Mouse (Mus musculus): ENCODE data around the gene Pnma3. TPM values are rescaled to one million over a fixed set of nuclear protein-coding genes. Genes with fewer than 3 reads are reported as not detected.
"Not testable (repeated sequence)": the region's sequence is repeated elsewhere in the genome, so short reads cannot be mapped to it uniquely, and the experiment has no call there.

The Pnma3 gene
- not detected for polyA plus RNA-seq (2017; shearing (Covaris generic))

DNA sequence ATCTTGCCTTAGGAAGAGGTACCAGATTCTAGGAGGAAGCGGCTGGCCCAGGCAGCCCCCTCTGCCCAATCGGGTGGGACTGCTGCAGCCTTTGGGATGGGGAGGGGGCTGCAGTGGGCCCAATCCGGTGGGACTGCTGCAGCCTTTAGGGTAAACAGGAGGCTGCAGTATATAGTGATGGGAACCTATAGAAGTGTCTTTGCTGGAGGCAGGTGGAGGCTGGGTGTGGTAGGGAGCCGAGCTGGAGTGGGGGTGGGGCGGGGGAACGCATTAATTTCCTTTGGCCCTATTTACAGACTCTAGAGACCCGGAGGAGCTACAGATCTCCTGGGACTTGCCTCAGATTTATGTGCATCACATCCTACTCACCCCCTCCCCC lies at the start of gene Pnma3:
Gene Pnma3 (plus strand): TSS at position 373 of the 379 bp plus-strand sequence.
- ATAC-seq = no peak

DNA sequence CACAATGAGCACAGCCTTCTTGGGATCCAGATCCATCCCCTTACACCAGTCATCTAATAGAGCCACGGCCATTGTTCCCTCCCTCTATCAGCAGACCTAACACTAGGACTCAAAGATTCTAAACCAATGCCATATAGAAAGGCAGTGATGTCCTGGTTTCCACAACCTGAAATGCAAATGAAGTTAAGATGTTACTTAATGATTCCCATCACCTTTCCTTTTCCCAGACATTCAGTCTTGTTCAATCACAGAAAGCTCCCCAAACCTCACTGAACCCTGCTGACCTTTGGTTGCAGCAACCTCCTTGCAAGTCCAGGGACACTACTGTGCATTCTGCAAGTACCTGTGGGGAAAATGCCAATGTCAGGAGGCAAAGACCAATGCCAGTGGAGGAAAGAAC lies 27.6 kb upstream of the Pnma3 start, which contains the start of gene Pnma5:
Gene Pnma5 (minus strand): TSS at position 101 of the 400 bp plus-strand sequence.
- no peak for ATAC-seq

DNA sequence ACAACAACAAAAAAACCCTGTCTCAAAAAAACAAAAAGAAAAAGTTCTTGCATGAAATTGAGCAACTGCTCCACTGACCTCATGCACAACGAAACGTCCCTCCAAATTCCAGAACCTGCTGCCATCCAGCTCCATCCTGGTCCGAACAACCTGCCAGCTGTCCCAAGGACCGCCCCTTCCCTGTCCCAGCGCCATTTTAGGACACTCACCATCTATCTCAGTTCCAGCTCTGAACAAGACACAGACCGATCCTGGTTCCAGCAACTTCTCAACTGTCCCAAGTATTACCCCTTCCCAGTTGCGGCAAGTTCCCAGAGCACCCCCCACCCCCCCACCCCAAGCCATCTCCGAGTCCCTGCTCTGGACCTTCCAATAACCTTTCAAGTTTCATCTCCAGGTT lies 25.8 kb upstream of the Pnma3 start:
- ATAC-seq = no peak

DNA sequence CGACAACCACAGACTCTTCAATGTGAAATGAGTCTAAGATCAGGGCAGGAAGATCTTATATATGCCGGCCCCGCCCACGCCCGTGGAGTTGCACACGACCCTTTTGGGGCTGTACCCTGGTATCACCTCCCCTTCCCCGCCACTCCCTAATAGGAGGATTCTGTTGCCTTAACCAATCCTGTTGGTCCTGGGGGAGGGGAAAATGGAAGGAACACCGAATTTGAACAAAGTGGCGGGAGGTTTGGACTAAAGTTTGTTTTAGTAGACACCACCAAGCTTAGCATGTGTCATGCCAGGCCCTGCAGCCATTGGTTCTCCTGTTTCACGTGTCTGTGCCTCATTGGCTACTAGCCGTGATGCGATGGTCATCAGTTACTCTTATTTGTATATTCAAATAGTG lies 24.9 kb upstream of the Pnma3 start:
- no peak for ATAC-seq

DNA sequence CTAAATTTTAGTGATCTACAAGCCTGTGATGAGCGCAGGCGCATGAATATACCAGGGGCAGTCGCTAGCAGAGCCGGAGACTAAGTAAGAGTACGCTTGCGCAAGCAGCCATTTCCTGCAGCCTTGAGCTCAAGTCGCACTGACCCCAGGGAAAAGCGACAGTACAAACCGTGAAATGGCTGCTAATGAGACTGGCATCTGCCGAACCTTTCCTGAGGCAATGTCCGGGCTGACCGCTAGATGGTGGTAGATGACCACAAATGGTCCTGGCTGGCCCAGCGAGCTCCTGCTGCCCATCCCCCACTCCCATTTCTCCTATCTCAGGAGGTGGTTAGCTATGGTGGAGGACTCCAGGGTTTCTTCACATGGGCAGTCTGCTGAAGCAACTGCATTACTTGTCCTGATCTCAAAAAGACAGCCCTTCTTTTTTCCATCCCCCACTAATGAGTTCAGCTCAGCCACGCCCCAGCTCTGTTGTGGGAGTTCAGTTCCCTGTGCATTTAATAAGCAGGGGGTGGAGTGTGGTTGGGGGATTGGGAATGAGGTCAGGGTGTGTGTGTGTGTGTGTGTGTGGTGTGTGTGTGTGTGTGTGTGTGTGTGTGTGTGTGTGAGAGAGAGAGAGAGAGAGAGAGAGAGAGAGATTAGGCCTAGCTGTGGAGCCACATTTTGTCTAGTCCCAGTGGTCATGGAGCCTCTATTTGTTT lies 10.6 kb upstream of the Pnma3 start:
- peak; percentile 94 for ATAC-seq

DNA sequence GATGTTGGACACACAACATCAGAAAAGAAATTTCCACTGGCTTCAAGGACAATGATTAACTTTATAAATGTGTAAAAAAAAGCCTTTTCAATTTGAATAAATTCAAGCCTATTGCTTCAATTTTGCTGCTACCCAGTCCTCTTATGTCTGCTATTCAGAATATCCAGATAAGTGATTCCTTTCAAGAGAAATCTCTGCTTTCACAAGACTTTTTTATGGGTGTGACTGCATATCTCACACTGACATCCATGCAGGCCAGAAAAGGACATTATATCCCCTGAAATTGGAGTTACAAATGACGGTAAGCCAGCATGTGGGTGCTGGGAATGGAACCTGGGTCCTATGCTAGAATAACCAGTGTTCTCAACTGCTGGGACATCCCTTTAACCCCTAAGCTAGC lies 3.1 kb upstream of the Pnma3 start:
- no peak for ATAC-seq

DNA sequence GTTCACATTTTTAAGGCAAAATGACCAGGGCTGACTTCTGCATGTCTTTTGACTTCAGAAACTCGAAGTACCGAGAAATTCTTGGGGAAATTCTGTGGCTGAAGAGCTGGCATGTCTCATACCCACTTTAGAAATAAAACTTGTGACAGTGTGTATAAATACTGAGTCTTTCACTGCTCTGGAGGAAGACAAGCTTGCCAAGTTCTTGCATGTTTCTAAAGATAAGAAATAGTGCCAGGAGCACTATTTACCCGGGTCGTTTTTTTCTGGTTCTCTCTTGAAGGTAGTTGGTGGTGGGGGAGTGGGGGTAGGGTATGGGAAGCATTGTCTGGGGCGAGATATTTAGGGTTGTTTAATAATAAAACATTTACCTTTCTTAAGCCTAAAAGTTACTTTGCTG lies 2.3 kb upstream of the Pnma3 start:
- no peak for ATAC-seq

DNA sequence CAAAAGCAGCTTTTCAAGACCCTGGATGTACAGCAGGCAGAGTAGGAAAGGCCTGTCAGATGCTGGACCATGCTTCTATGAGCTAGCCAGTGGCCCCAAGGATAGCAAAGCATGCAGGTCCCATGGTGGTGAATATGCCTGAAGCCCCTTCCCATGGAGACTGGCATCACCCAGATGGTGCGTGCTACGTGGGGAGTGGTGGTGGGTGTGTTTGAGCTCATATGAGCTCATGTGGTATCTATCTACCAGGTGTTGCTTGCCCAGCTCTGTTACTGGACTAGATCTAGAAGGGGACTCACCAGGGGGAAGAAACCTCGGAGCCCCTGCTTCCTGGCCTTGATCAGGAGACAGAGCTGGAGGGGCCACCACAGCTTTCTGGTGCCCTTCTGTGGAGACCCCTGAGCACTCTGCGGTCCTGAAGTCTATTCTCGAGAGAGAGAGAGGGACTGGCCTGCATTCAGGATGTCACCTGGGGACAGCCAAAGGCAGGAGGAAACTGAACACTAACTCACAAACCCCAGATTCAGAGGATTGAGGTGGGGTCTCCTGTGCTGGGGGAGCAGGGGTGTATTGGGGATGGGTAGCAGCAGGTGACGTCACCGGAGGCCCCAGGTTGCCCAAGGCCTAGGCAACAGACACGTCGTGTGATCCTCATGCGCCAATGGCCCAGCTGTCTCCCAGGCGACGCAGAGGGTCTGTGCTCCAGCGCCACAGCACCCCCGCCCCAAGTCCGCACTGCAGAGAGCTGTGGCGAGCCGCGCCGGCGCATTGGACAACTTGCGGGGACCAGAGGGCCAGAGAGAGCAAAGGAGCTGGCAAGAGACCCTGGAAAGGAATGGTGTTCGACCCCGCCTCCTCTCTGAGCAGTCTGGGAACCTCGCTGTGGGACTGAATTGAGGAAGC lies 824 bp upstream of the Pnma3 start:
- ATAC-seq = no peak

DNA sequence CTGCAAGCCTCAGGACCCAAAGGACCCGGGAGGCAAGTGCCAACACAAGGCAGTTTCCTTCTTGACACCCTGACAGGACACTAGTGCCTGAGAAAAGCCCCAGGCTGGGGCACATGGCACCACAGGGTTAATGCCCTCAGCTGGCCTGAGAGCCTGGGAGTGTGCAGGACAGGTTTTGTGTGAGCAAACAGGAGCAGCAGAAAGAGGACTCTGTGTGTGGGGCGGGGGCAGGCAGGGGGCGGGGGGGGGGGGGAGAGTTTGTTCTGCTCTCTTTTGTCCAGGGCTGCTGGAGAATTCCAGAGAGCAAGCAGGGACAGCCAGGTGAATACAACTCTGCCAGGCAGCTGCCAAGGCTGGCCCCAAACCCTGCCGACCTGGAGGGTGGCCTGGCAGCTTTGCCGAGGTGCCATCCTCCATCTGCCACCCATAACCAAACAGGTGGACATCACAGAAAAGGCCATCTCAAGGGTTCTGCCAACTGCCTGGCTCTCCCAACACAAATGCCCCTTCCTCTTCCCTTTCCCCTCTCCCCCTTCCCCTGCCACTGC lies 2.3 kb downstream of the Pnma3 start:
- not testable (repeated sequence) for ATAC-seq

DNA sequence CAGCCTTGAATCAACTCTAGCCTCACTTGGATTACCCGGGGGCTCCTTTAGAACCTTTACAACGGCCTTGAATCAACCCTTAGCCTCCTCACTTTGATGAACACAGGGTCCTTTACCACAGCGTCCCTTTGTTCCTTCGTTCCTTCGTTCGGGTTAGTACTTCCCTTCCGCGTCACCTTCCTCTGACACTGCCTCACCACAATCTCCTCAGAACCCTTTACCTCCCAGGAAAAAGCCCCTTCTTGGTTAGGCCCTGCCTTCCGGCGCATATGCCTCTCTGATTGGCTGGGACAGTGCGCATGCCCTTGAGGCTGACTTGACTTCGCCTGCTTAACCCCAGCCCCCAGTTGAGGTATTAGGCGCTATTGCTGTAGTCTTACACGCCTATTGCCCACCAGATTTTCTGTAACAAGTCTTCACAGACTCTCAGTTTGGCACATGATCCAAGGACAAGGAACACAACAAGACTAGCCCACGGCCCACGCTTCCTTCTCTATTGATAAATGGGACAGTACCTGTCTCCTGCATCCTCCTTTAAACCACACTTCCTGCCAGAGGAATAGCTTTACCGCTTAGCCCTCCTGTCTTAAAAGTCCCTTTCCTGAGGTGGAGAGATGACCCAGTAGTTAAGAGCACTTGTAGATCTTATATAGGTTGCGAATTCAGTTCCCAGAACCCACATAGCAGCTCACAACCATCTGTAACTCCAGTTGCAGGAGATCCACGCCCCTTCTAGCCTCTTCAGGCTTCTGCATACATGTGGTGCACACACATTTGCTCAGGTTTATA lies 17.9 kb downstream of the Pnma3 start, which contains the start of gene Xlr4a:
Gene Xlr4a (minus strand): TSS at position 212 of the 789 bp plus-strand sequence.
- peak; percentile 63 for ATAC-seq

DNA sequence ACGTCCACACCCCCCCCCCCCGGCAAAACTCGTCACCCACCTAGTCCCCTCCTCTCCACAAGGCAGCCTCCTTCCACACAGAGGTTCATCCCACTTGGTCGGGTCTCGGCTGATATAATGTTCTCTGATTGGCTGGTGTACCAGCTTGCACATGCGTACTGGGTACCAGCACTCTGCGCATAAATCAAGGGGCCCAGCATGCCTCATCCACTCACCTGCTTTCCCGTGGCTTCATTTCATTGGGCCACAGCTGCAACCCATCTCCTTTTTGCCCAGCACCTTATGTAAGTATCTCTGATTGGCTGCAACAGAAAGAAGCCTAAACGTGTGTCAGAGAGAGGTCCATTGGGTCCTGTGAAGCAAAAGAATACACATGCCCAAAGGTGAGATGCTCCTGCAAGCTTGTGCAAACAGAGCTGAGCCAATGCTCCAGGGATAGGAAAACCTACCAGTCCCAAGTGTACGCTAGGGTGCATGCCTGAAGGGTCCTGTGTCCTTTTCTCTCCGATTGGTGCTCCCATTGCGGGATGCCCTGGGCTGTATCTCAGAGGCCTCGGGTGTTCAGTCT lies 32.4 kb downstream of the Pnma3 start, which contains the start of gene Xlr3a:
Gene Xlr3a (minus strand): TSS at position 155 of the 568 bp plus-strand sequence.
- not testable (repeated sequence) for ATAC-seq

DNA sequence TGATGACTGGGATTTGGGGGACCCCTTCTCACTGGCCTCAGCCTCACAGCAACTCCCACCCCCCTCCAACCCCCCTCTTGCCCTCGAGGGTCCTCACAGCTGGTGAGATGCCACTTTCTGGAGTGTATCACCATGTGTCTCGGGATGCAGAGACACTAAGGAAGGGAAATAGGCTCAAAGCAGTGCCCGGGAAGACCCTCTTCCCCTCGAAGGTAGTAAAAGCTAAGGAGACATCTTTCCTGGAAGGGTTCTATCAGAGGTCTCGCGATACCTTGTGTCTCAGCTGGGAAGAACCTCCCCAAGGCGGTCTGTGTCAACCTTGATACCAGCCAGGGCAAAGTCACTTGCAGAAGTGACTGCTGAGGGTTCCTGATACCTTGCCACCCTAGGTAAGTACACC lies 52.2 kb downstream of the Pnma3 start, which contains the start of gene Gm14685:
Gene Gm14685 (plus strand): TSS at position 301 of the 400 bp plus-strand sequence.
- not testable (repeated sequence) for ATAC-seq

Other genes with a start within 250 kb of the Pnma3 start
- gene Gabrq, start 239.6 kb upstream of the Pnma3 start, polyA plus RNA-seq (2017; shearing (Covaris generic)) = not detected
- gene Cetn2, start 146.4 kb upstream of the Pnma3 start, polyA plus RNA-seq (2017; shearing (Covaris generic)) = 100 to 1,000 TPM; 137 to 148 TPM
- 10 to 100 TPM; 21.1 to 31.2 TPM for gene Nsdhl, start 146.2 kb upstream of the Pnma3 start, polyA plus RNA-seq (2017; shearing (Covaris generic))
- not detected for gene Zfp185, start 77.4 kb upstream of the Pnma3 start, polyA plus RNA-seq (2017; shearing (Covaris generic))
- not detected for gene Pnma5, start 27.7 kb upstream of the Pnma3 start, polyA plus RNA-seq (2017; shearing (Covaris generic))
- 100 to 1,000 TPM; 141 TPM for gene Xlr4a, start 17.7 kb downstream of the Pnma3 start, polyA plus RNA-seq (2017; shearing (Covaris generic))
- under 1 TPM in 1 of 2 experiments, not detected in 1; 0.79 TPM for gene Xlr3a, start 32.3 kb downstream of the Pnma3 start, polyA plus RNA-seq (2017; shearing (Covaris generic))
- not detected for gene Gm14685, start 52.3 kb downstream of the Pnma3 start, polyA plus RNA-seq (2017; shearing (Covaris generic))
- not detected for gene Xlr5b, start 84.0 kb downstream of the Pnma3 start, polyA plus RNA-seq (2017; shearing (Covaris generic))
- not detected for gene DXBay18, start 84.7 kb downstream of the Pnma3 start, polyA plus RNA-seq (2017; shearing (Covaris generic))
- not detected for gene Spin2d, start 112.2 kb downstream of the Pnma3 start, polyA plus RNA-seq (2017; shearing (Covaris generic))
- 10 to 100 TPM; 12.5 to 22.5 TPM for gene Xlr3b, start 127.4 kb downstream of the Pnma3 start, polyA plus RNA-seq (2017; shearing (Covaris generic))
- gene Xlr4b, start 149.5 kb downstream of the Pnma3 start, polyA plus RNA-seq (2017; shearing (Covaris generic)) = 100 to 1,000 TPM; 164 to 182 TPM
- 1 to 10 TPM in 1 of 2 experiments, under 1 TPM in 1; 0.47 to 1.6 TPM for gene F8a, start 163.5 kb downstream of the Pnma3 start, polyA plus RNA-seq (2017; shearing (Covaris generic))
- gene Xlr4c, start 178.3 kb downstream of the Pnma3 start, polyA plus RNA-seq (2017; shearing (Covaris generic)) = 100 to 1,000 TPM; 102 to 135 TPM
- not detected for gene Xlr3c, start 200.6 kb downstream of the Pnma3 start, polyA plus RNA-seq (2017; shearing (Covaris generic))
- gene Xlr5a, start 228.2 kb downstream of the Pnma3 start, polyA plus RNA-seq (2017; shearing (Covaris generic)) = not detected
- under 1 TPM in 1 of 2 experiments, not detected in 1; 0.26 TPM for gene Xlr5c, start 228.2 kb downstream of the Pnma3 start, polyA plus RNA-seq (2017; shearing (Covaris generic))